Comparison of ENCODE assay signal across 12 mouse cellular contexts in the genomic region with DNA sequence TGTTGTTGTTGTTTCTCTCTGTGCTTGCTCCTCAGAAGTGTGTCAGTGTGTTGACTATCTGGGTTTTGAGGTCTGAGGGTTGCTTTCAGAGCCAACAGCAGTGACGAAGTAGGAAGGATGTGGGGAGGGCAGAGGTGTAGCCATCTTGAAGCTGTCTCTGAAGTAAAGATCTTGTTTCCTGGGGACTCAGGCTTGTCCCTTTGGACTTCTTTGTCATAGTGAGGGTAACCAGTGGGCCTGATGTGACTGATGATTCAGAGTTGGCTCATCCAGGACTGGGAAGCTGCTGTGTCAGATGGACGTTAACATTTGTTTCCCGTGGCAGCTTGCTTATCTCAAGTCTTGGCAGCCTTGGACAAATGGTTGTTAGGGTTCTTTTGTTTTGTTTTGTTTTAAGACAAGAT. TPM values are rescaled to one million over a fixed set of nuclear protein-coding genes. Genes with fewer than 3 reads are reported as not detected.
A peak's percentile ranks its signal among the peaks of the same experiment; 100 is the strongest.
DNase-seq lines count a peak whose midpoint lies in the region; ATAC-seq and TF ChIP-seq lines count a peak whose summit lies in the region.
"Had no signal": no experiment of that assay in that cellular context is flagged by ENCODE, and none has a peak within 500 bp of the region (broad histone marks: within the 10 kb centered on the region; RNA-seq: fewer than 3 reads in every experiment).

No protein-coding gene starts in this region.

- TF ChIP-seq CTCF in forebrain, postnatal 0 days (IDR thresholded peaks at IDR 0.05; ENCODE audit: low read depth), result no peak

- ATAC-seq in forebrain, embryonic 11.5 days (replicated peaks; ENCODE audit: low FRiP score), result no peak
- no peak for ATAC-seq in forebrain, postnatal 0 days

- H3K9me3 ChIP-seq in forebrain, embryonic 11.5 days (ENCODE audit: control insufficient read depth, low read length), result no peaks in the 10 kb centered on the region
- no peaks in the 10 kb centered on the region for H3K9me3 ChIP-seq in forebrain, postnatal 0 days (ENCODE audit: low read length)
- H3K9me3 ChIP-seq: neural tube, embryonic 13.5 days had no signal

- 0 out of 2 replicates have a peak overlapping the region, but pooled peaks have one; percentile 4 for H3K27ac ChIP-seq in brown adipose tissue, adult 24 weeks (replicated peaks; ENCODE audit: low read depth, low read length)
- no peak overlapping the region for H3K27ac ChIP-seq in forebrain, embryonic 11.5 days (ENCODE audit: low read depth, low read length)
- H3K27ac ChIP-seq in forebrain, postnatal 0 days (ENCODE audit: low read depth, low read length), result no peak overlapping the region
- H3K27ac ChIP-seq: neural tube, embryonic 13.5 days had no signal

- no peaks in the 10 kb centered on the region for H3K27me3 ChIP-seq in forebrain, embryonic 11.5 days (ENCODE audit: control insufficient read depth, insufficient read depth, low read length)
- H3K27me3 ChIP-seq in forebrain, postnatal 0 days (ENCODE audit: insufficient read depth, low read length), result no peaks in the 10 kb centered on the region
- H3K27me3 ChIP-seq: neural tube, embryonic 13.5 days had no signal

- no peak overlapping the region for H3K9ac ChIP-seq in forebrain, embryonic 11.5 days (ENCODE audit: low read length)
- no peak overlapping the region for H3K9ac ChIP-seq in forebrain, postnatal 0 days
- H3K9ac ChIP-seq: neural tube, embryonic 13.5 days had no signal

- no peak overlapping the region for H3K4me3 ChIP-seq in brown adipose tissue, adult 24 weeks (ENCODE audit: insufficient read depth, low read depth, low read length)
- H3K4me3 ChIP-seq in forebrain, embryonic 11.5 days (ENCODE audit: low read depth, low read length), result no peak overlapping the region
- no peak overlapping the region for H3K4me3 ChIP-seq in forebrain, postnatal 0 days (ENCODE audit: low read depth, low read length)
- H3K4me3 ChIP-seq: neural tube, embryonic 13.5 days had no signal

- DNase-seq in lung, postnatal 10 days, result peak; percentile 63
- no peak for DNase-seq in lung, postnatal 25 days (ENCODE audit: low spot score)
- DNase-seq in MN1 (ENCODE audit: low spot score), result peak; percentile 68
- DNase-seq in induced T-regulatory cell, adult 2 months (ENCODE audit: low read depth), result peak; percentile 79
- DNase-seq in left cerebral cortex, adult 18-20 months (ENCODE audit: low spot score in 2 of 2), result no peak
- no peak for DNase-seq in forebrain, embryonic 11.5 days (ENCODE audit: low spot score)
- no peak for DNase-seq in forebrain, postnatal 0 days
- DNase-seq: gastrocnemius, postnatal 10 days; layer of hippocampus, adult 9-11 months had no signal

- H3K4me1 ChIP-seq in brown adipose tissue, adult 24 weeks (ENCODE audit: control insufficient read depth, insufficient read depth, insufficient read length, low read length), result peaks cover 12% of the 10 kb centered on the region
- H3K4me1 ChIP-seq in forebrain, embryonic 11.5 days (replicated peaks; ENCODE audit: control insufficient read depth, insufficient read depth, low read length), result peaks cover 29% of the 10 kb centered on the region
- H3K4me1 ChIP-seq in forebrain, postnatal 0 days (ENCODE audit: insufficient read depth), result peaks cover 9% of the 10 kb centered on the region; the same call in 1 of the 2 replicates

- H3K4me2 ChIP-seq in forebrain, embryonic 11.5 days (ENCODE audit: low read depth, low read length, severe bottlenecking), result no peak overlapping the region
- no peak overlapping the region for H3K4me2 ChIP-seq in forebrain, postnatal 0 days (ENCODE audit: low read depth)
- H3K4me2 ChIP-seq: liver, embryonic 11.5 days; neural tube, embryonic 13.5 days had no signal

- 74% methylated on average over 3 of the region's 3 CpGs for WGBS in forebrain, embryonic 11.5 days
- 40% methylated on average over 3 of the region's 3 CpGs for WGBS in forebrain, postnatal 0 days

- no peaks in the 10 kb centered on the region for H3K36me3 ChIP-seq in forebrain, embryonic 11.5 days (ENCODE audit: control insufficient read depth, insufficient read depth, low read length)
- no peaks in the 10 kb centered on the region for H3K36me3 ChIP-seq in forebrain, postnatal 0 days (ENCODE audit: insufficient read depth)
- H3K36me3 ChIP-seq: neural tube, embryonic 13.5 days had no signal

RNA-seq across cellular contexts. Expression of gene Notch2, which starts 14.0 kb away (rescaled TPM):
- 7.2 and 8.1 TPM in 2 replicates for polyA plus RNA-seq in brown adipose tissue, adult 24 weeks (2012; ENCODE audit: insufficient read depth, insufficient read length, missing spikeins)
- total RNA-seq in left cerebral cortex, adult 18-20 months (2021), result 10 to 100 TPM; 13.0 to 15.7 TPM
- 27.6 TPM in 2 replicates for polyA plus RNA-seq in forebrain, embryonic 11.5 days (2014; fragmentation: Nextera tagmentation; extraction: Ambion mirVana)
- total RNA-seq in forebrain, postnatal 0 days (2014; rRNA removed), result 16.6 and 28.4 TPM in 2 replicates
- 5.9 and 8.1 TPM in 2 replicates for polyA plus RNA-seq in forebrain, postnatal 0 days (2015; fragmentation: Nextera tagmentation; extraction: Ambion mirVana)

Comparison
In these comparisons a context has a peak if more than half of its experiments do, and no peak if none do; other contexts are left out.
1. DNase-seq: peak in lung, postnatal 10 days (single experiment), MN1 (single experiment) and induced T-regulatory cell, adult 2 months (single experiment); none in lung, postnatal 25 days (single experiment), left cerebral cortex, adult 18-20 months (0 of 2), forebrain, embryonic 11.5 days (single experiment) and forebrain, postnatal 0 days (single experiment).